Mouse (Mus musculus) heart, adult 9 months (tissue): ENCODE results near the gene Zfp879.
A peak's percentile ranks its signal among the peaks of the same experiment; 100 is the strongest.

Source experiments
- DNase-seq, 2 experiments: peaks; one replicate each; pipeline ENCODE4 v3.0.0; 2022; ENCODE audit warnings: low spot score in 2 of 2

Zfp879 gene

GRCm38 (mm10) chr11:50841023-50841735 lies at the start of gene Zfp879:
Gene Zfp879 (minus strand): TSS chr11:50841552.
- peak; percentile 84 to 87 for DNase-seq

- DNase-seq = peak; percentile 89 to 90
Observed at GRCm38 (mm10) chr11:50887390-50888128, 46.2 kb upstream of the Zfp879 start, which contains the start of gene Zfp454. Gene Zfp454 (minus strand): TSS chr11:50887651.

- no peak for DNase-seq
Observed at GRCm38 (mm10) chr11:50886933-50887293, 45.6 kb upstream of the Zfp879 start.

- peak in 1 of 2 experiments; percentile 2 for DNase-seq
Observed at GRCm38 (mm10) chr11:50886231-50886932, 45.0 kb upstream of the Zfp879 start.

GRCm38 (mm10) chr11:50883756-50884155 lies 42.4 kb upstream of the Zfp879 start:
- DNase-seq = no peak

- DNase-seq = no peak
Observed at GRCm38 (mm10) chr11:50878641-50879040, 37.3 kb upstream of the Zfp879 start.

GRCm38 (mm10) chr11:50850989-50851601 lies 9.7 kb upstream of the Zfp879 start:
- DNase-seq = no peak

GRCm38 (mm10) chr11:50850177-50850735 lies 8.9 kb upstream of the Zfp879 start, which contains the start of gene Grm6:
Gene Grm6 (plus strand): TSS chr11:50850685.
- DNase-seq = no peak

GRCm38 (mm10) chr11:50849310-50849709 lies 8.0 kb upstream of the Zfp879 start:
- no peak for DNase-seq

- no peak for DNase-seq
Observed at GRCm38 (mm10) chr11:50848520-50849137, 7.3 kb upstream of the Zfp879 start.

- no peak for DNase-seq
Observed at GRCm38 (mm10) chr11:50847047-50847446, 5.7 kb upstream of the Zfp879 start.

GRCm38 (mm10) chr11:50845951-50846350 lies 4.6 kb upstream of the Zfp879 start:
- no peak for DNase-seq

GRCm38 (mm10) chr11:50835727-50836126 lies 5.6 kb downstream of the Zfp879 start:
- no peak for DNase-seq

GRCm38 (mm10) chr11:50827010-50827953 lies 14.1 kb downstream of the Zfp879 start, which contains the start of gene Zfp354c:
Gene Zfp354c (minus strand): TSS chr11:50827724.
- DNase-seq = peak; percentile 77 to 82

- DNase-seq = no peak
Observed at GRCm38 (mm10) chr11:50826214-50826613, 15.1 kb downstream of the Zfp879 start.

GRCm38 (mm10) chr11:50814233-50814632 lies 27.1 kb downstream of the Zfp879 start:
- DNase-seq = no peak

- no peak for DNase-seq
Observed at GRCm38 (mm10) chr11:50798836-50799235, 42.5 kb downstream of the Zfp879 start.

GRCm38 (mm10) chr11:50797674-50798073 lies 43.7 kb downstream of the Zfp879 start:
- no peak for DNase-seq
